In the genomic region with DNA sequence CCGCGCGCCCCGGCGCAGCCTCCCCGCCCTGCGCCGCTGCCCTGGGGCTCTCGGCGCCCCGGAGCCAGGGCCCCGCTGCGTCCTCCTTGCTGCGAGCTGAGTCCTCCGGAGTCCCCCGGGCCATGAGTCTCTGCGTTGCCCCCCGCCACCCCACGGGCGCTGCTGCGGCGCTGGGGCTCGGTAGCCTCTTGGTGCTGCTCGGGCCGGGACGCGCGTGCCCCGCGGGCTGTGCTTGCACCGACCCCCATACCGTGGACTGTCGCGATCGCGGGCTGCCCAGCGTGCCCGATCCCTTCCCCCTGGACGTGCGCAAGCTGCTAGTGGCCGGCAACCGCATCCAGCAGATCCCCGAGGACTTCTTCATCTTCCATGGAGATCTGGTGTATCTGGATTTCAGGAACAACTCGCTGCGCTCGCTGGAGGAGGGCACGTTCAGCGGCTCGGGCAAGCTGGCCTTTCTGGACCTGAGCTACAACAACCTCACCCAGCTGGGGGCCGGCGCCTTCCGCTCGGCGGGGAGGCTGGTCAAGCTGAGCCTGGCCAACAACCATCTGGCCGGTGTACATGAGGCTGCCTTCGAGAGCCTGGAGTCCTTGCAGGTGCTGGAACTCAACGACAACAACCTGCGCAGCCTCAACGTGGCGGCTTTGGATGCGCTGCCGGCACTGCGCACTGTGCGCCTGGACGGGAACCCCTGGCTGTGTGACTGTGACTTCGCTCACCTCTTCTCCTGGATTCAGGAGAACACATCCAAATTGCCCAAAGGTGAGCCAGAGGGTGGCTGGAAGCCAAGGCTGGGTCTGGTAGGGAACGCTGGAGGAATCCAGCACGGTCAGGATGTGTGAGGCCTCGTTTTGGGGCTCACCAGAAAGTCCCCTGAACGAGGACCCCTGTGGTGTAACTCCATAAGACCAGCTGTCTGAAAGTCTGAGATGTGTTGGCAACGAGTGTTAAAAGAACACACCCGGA, we compare ENCODE assay signal across 9 mouse cellular contexts. TPM values are rescaled to one million over a fixed set of nuclear protein-coding genes. Genes with fewer than 3 reads are reported as not detected.
DNase-seq lines count a peak whose midpoint lies in the region; ATAC-seq and TF ChIP-seq lines count a peak whose summit lies in the region.
"Had no signal": no experiment of that assay in that cellular context is flagged by ENCODE, and none has a peak within 500 bp of the region (broad histone marks: within the 10 kb centered on the region; RNA-seq: fewer than 3 reads in every experiment).

No protein-coding gene starts in this region.

- H3K9me3 ChIP-seq in E14TG2a.4 (ENCODE audit: low read length) = no peaks in the 10 kb centered on the region
- H3K9me3 ChIP-seq in hindbrain, postnatal 0 days (ENCODE audit: low read length) = no peaks in the 10 kb centered on the region
- no peaks in the 10 kb centered on the region for H3K9me3 ChIP-seq in neural tube, embryonic 14.5 days (ENCODE audit: control insufficient read depth, low read length)

- intact Hi-C loops in gastrocnemius, postnatal 14 days (cut with DNase I; ENCODE audit: low total_unique reads) = no loop called here
- intact Hi-C loops in gastrocnemius, postnatal 36 days (cut with DNase I) = loop anchor here (2.0 kb wide), 1 partner anchor 20 kb away; no protein-coding TSS in a partner anchor

- H3K4me3 ChIP-seq in E14TG2a.4 (replicated peaks; ENCODE audit: low read length) = peak overlapping the region; percentile 81
- H3K4me3 ChIP-seq in hindbrain, postnatal 0 days (ENCODE audit: low read length) = peak overlapping the region; percentile 52
- H3K4me3 ChIP-seq in neural tube, embryonic 14.5 days (ENCODE audit: low read depth, low read length) = peak overlapping the region; percentile 50
- H3K4me3 ChIP-seq: erythroblast, embryonic 14.5 days had no signal

- 3% methylated on average over 72 of the region's 72 CpGs for WGBS in hindbrain, postnatal 0 days
- WGBS in neural tube, embryonic 14.5 days = 3% methylated on average over 72 of the region's 72 CpGs

- peaks cover 44% of the 10 kb centered on the region for H3K4me1 ChIP-seq in E14TG2a.4 (replicated peaks; ENCODE audit: low read depth, low read length)
- peaks cover 8% of the 10 kb centered on the region; the same call in 1 of the 2 replicates for H3K4me1 ChIP-seq in hindbrain, postnatal 0 days (ENCODE audit: insufficient read depth, low read length)
- peaks cover 12% of the 10 kb centered on the region; the same call in 1 of the 2 replicates for H3K4me1 ChIP-seq in neural tube, embryonic 14.5 days (ENCODE audit: control insufficient read depth, insufficient read depth, low read length)

- DNase-seq in gastrocnemius, postnatal 14 days = peak; percentile 22
- no peak for DNase-seq in gastrocnemius, postnatal 36 days
- peak; percentile 32 for DNase-seq in embryo, embryonic 11 days
- DNase-seq in hindbrain, postnatal 0 days (ENCODE audit: low spot score) = no peak
- DNase-seq in urinary bladder, postnatal 14 days (ENCODE audit: low spot score) = no peak
- no peak for DNase-seq in lung, postnatal 36 days

- peak; percentile 46; the same call in 1 of the 2 replicates for ATAC-seq in hindbrain, postnatal 0 days
- ATAC-seq in neural tube, embryonic 14.5 days (ENCODE audit: low read depth) = peak; percentile 64

- no peak for TF ChIP-seq CTCF in E14TG2a.4 (conservative IDR thresholded peaks at IDR 0.05; ENCODE audit: low read length)
- TF ChIP-seq CTCF in hindbrain, postnatal 0 days (IDR thresholded peaks at IDR 0.05; ENCODE audit: low read depth) = no peak

- H3K27me3 ChIP-seq in E14TG2a.4 (ENCODE audit: insufficient read depth, low read length) = peaks cover 56% of the 10 kb centered on the region
- peaks cover 21% of the 10 kb centered on the region; the same call in 1 of the 2 replicates for H3K27me3 ChIP-seq in hindbrain, postnatal 0 days (ENCODE audit: insufficient read depth, low read length)
- H3K27me3 ChIP-seq in neural tube, embryonic 14.5 days (ENCODE audit: control insufficient read depth, insufficient read depth, low read length) = peaks cover 34% of the 10 kb centered on the region

- H3K36me3 ChIP-seq in E14TG2a.4 (ENCODE audit: insufficient read depth, low read length) = no peaks in the 10 kb centered on the region
- no peaks in the 10 kb centered on the region for H3K36me3 ChIP-seq in hindbrain, postnatal 0 days (ENCODE audit: insufficient read depth, low read length)
- H3K36me3 ChIP-seq in neural tube, embryonic 14.5 days (ENCODE audit: control insufficient read depth, insufficient read depth, low read length) = no peaks in the 10 kb centered on the region

- peak overlapping the region; percentile 99 for H3K4me2 ChIP-seq in hindbrain, postnatal 0 days (ENCODE audit: low read depth, low read length)
- peak overlapping the region; percentile 99 for H3K4me2 ChIP-seq in neural tube, embryonic 14.5 days (ENCODE audit: low read depth, low read length)

- peak overlapping the region; percentile 40 for H3K9ac ChIP-seq in hindbrain, postnatal 0 days (replicated peaks; ENCODE audit: low read length)
- H3K9ac ChIP-seq in neural tube, embryonic 14.5 days (replicated peaks; ENCODE audit: low read depth, low read length) = peak overlapping the region; percentile 54

- H3K27ac ChIP-seq in hindbrain, postnatal 0 days = no peak overlapping the region
- H3K27ac ChIP-seq in neural tube, embryonic 14.5 days (ENCODE audit: low read depth, low read length) = no peak overlapping the region

RNA-seq across cellular contexts. Expression of a gene that starts 0.8 kb away (rescaled TPM):
- 10 to 100 TPM; 21.0 to 22.1 TPM for total RNA-seq in gastrocnemius, postnatal 14 days (2021)
- 10 to 100 TPM; 18.7 to 22.2 TPM for total RNA-seq in gastrocnemius, postnatal 36 days (2021)
- total RNA-seq in hindbrain, postnatal 0 days (2014; rRNA removed) = 0.29 and 0.63 TPM in 2 replicates
- polyA plus RNA-seq in hindbrain, postnatal 0 days (2015; fragmentation: Nextera tagmentation; extraction: Ambion mirVana) = 0.84 and 0.97 TPM in 2 replicates
- 0.26 and 0.31 TPM in 2 replicates for polyA plus RNA-seq in neural tube, embryonic 14.5 days (2014; fragmentation: Nextera tagmentation; extraction: Ambion mirVana)
- polyA plus RNA-seq: erythroblast, embryonic 14.5 days had no signal

RNA-seq across cellular contexts. Expression of a gene that starts 43.9 kb away (rescaled TPM):
- total RNA-seq in gastrocnemius, postnatal 14 days (2021) = under 1 TPM in 1 of 2 experiments, not detected in 1; 0.18 TPM
- not detected for total RNA-seq in gastrocnemius, postnatal 36 days (2021)
- total RNA-seq in hindbrain, postnatal 0 days (2014; rRNA removed) = not detected in 2 replicates
- polyA plus RNA-seq in hindbrain, postnatal 0 days (2015; fragmentation: Nextera tagmentation; extraction: Ambion mirVana) = not detected in 2 replicates
- polyA plus RNA-seq in neural tube, embryonic 14.5 days (2014; fragmentation: Nextera tagmentation; extraction: Ambion mirVana) = not detected in 2 replicates
- polyA plus RNA-seq: erythroblast, embryonic 14.5 days had no signal

RNA-seq across cellular contexts. Expression of a gene that starts 51.0 kb away (rescaled TPM):
- 10 to 100 TPM; 12.5 to 16.1 TPM for total RNA-seq in gastrocnemius, postnatal 14 days (2021)
- total RNA-seq in gastrocnemius, postnatal 36 days (2021) = 1 to 10 TPM; 7.0 to 7.7 TPM
- total RNA-seq in hindbrain, postnatal 0 days (2014; rRNA removed) = 31.8 and 56.8 TPM in 2 replicates
- 45.5 and 51.4 TPM in 2 replicates for polyA plus RNA-seq in hindbrain, postnatal 0 days (2015; fragmentation: Nextera tagmentation; extraction: Ambion mirVana)
- polyA plus RNA-seq in neural tube, embryonic 14.5 days (2014; fragmentation: Nextera tagmentation; extraction: Ambion mirVana) = 25.6 and 40.5 TPM in 2 replicates
- polyA plus RNA-seq: erythroblast, embryonic 14.5 days had no signal

Comparison
In these comparisons a context has a peak if more than half of its experiments do, and no peak if none do; other contexts are left out.
1. DNase-seq: peak in gastrocnemius, postnatal 14 days (single experiment) and embryo, embryonic 11 days (single experiment); none in gastrocnemius, postnatal 36 days (0 of 2), hindbrain, postnatal 0 days (single experiment), urinary bladder, postnatal 14 days (single experiment) and lung, postnatal 36 days (single experiment).
2. RNA of a gene that starts 0.8 kb away (total RNA-seq): 18.7 to 22.2 TPM in gastrocnemius, postnatal 36 days and 21.0 to 22.1 TPM in gastrocnemius, postnatal 14 days; 0.29 to 0.63 TPM in hindbrain, postnatal 0 days; every median in the first group is over 10 times any median in the second.
3. Peak in every context shown above with its lines, with median percentiles within 50 percentile points of each other: H3K4me3 ChIP-seq.